Mouse (Mus musculus): ENCODE measurements around the gene Ksr1. TPM values are rescaled to one million over a fixed set of nuclear protein-coding genes. Genes with fewer than 3 reads are reported as not detected.

Gene Ksr1
- total RNA-seq, 2 experiments from 2014 or later = 94.1 to 106 TPM

DNA sequence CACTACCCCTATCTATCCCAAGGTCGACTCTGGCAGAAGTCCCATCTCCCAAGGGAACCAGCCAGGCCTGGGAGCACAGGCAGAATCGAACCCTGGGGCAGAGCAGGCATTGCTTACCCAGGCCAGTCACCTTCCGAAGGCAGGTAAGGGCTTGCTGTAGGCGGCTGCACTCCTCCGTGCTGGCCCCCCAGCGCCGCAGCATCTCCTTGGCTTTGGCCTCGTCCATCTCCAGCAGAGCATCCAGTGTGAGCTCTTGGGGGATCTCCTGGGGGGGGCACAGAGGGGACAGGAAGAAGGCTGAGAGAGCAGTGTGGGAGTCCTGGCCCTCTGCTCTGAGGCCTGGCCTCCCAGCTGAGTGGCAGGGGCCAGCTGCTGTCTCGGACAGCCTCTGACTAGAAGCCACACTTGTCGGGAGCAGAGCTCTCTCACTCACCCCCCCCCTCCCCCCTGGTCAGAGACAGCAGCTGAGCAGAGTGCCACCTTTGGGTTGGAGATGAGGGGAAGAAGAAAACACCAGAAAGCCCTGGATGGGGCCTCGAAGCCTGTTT is 99.0 kb downstream of the Ksr1 start:
- no peak for DNase-seq (ENCODE audit: low spot score in 2 of 2)

DNA sequence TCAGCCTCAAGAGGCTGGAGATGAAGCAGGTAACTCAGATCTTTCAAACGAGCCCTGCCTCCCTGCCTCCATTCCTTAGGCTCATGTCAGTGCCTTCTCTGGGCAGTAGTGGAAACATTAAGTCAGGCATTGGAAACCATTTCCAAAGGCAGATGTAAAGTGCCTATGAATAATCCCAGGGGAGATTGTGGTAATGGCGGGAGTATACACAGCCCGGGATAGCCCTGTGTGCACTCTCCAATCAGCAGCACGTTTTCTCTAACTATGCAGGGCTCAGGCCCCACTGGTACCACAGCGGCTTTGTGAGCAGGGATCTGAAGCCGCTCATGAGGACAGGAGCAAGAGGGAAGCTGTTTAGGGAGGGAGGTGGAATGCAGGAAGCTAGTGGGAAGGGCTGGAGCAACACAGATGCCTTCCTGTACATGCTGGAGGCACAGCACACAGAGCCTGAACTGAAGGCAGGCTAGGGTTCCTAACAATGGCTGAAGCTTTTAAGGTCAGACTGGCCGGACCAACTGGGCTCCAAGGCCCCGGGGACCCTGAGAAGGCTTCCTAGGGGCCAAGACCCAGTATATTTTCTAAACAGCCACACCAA is 99.5 kb downstream of the Ksr1 start:
- no peak for DNase-seq (ENCODE audit: low spot score in 2 of 2)

DNA sequence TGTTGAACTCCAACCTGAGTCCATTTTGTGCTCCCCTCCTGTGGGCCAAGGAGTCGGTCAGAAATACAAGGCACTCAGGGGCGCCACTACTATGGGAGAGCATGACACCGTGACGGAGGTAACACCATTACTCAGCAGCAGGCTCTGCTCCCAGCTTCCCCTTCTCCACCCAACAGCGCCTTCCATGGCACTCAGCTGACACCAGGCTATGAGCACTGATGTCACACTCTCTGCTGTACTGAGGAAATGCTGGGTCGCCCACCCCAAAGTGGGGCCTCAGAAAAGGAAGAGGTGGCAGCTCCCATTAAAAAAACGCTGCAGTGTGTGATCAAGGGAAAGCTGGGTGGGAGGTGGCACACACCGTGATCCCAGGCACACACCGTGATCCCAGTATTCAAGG is 101.0 kb downstream of the Ksr1 start:
- no peak for DNase-seq (ENCODE audit: low spot score in 2 of 2)

DNA sequence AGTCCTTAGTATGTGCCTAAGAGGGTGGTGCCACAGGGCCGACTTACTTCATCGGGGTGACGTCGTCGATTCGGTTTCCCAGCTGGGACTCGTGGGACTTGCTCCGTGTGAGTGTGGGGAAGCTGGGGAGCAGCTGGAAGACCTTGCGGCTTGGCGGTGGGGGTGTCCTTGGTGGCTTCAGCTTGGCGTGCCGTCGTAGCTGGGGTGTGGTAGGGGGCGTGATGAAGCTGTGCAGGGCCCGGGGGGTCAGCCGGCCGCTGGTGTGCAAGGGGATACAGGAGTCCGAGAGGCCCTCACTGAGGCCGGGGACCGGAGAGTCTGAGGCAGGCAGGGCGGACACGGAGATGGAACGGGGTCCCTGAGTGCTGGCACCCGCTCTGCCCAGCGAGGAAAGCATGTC is 101.4 kb downstream of the Ksr1 start:
- DNase-seq (ENCODE audit: low spot score in 2 of 2) = no peak

DNA sequence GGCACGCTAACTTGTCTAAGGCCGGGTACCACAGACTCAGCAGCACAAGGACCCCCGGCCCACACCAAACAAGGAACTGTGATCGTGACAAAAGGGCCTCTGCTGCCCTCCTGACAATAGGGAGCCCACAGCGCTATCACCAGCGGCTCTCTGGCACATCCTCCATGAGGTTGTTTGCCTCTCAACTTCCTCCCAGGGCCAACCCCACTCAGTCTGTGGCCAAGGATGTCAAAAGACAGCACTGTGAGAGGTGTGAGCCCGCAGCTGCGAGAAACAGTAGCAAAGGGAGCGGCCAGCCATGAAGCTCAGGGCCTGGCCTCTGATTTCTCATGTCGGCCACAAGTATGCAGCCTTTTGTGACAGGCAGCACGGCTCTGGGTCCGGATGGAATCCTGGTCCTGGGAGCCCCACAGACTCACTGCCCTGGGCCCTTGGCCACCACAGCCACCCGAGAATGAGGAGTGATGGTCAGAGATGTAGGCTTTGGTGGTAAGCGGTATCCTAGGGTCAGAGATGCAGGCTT is 104.2 kb downstream of the Ksr1 start:
- DNase-seq (ENCODE audit: low spot score in 2 of 2) = no peak

DNA sequence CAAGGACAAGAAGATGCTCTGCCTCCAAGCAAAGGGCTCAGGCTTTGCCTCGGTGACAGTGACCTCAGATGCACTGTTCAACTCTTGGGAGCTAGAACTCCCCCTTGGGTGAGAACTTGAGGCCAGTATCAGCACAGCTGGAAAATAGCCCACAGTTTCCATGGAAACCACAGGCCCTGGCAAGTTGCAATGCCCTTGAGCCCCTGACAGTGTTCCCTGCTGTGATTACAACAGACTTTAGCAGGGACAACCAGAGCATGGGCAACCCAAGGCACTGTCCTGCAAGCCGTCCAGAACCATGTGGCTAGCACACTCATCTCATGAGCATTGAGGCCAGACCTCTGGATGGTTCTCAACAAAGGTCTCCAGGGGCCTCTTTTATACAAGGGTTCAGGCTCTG is 106.7 kb downstream of the Ksr1 start:
- DNase-seq (ENCODE audit: low spot score in 2 of 2) = peak; percentile 41 to 43

DNA sequence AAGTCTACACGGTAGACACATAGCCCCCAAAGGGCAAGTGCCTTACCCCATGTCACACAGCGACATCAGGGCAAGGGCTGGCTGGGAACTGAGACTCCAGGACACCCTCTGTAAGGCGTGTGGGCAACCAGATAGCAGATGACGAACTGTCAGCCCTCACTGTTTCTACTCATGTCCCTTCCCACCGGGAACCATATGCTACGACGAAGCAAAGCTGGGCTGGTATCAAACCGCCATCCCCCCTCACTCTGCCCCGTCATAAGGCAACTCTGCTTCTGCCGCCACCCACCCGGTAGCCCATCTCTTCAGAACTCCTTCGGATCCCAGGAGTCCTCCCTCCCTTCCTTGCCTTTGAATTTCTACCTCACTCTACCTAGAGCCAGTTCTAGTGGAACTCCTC is 108.7 kb downstream of the Ksr1 start:
- DNase-seq (ENCODE audit: low spot score in 2 of 2) = no peak

DNA sequence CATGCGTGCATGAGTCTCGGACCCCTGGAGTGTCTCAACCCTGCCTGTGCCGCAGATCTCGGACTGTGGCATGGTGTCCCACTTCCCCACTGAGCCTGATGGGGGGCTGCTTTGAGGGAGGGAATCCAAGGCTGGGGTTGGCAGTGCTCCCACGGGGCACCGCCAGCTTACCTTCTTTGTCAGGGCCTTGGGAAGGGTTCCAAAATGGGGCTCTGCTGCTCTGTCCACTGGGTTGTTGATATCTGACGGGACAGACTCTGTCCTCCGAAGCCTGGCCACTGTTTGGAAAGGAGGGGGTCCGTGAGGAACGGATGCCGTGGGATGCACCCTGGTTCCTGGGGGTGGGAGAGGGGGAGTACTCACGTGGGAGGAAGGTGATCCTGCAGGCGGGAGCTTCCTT is 109.9 kb downstream of the Ksr1 start:
- DNase-seq (ENCODE audit: low spot score in 2 of 2) = no peak

DNA sequence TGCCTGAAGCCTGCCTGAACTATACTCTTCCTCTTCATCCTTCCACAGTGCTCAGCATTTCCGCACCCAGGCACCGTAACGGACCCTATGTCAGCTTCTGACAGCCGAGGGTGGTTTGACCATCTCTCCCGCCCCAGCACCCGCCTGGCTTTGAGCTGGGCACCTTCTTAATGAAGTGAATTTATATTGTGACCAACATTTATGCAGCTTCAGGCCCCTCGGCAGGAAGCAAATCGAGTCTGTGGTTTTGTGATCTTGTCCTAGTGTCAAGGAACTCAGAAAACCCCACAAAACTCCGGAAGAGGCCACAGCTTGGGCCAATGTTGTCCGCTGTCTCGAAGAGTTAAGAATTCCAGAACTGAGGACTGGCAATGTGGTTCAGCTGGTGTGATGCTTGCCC is 112.6 kb downstream of the Ksr1 start:
- DNase-seq (ENCODE audit: low spot score in 2 of 2) = no peak

DNA sequence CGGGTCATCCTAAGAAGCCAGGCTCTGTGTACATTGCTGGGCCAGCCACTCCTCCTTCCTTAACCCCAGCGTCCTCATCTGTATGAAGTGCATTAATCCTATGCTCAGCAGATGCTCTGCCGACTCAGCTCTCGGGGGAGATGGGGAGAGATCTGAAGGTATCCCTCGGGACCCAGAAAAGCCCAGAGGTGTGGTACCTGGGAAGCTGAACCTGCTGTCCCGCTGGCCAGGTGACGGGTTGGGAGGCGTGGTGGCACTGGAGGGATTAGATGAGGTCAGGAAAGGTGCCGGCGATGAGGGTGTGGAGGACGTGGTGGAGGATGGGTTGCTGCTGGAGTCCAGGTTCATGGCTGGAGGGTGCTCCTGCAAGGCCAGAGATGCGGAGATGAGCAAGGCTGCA is 113.2 kb downstream of the Ksr1 start:
- DNase-seq (ENCODE audit: low spot score in 2 of 2) = no peak

DNA sequence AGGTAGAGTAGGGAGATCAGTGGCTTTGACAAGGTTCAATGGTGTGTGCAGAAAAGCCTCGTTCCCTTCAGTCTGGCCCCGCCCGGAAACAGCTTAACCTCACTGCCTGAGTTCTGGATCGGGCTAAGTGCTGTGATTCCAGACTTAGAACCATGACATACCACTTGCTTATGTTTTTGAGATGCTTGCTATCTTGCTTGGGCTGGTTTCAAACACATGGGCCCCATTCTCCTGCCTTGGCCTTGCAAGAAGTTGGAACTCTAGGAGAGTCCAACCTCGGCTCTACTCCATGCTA is 114.8 kb downstream of the Ksr1 start:
- DNase-seq (ENCODE audit: low spot score in 2 of 2) = no peak

DNA sequence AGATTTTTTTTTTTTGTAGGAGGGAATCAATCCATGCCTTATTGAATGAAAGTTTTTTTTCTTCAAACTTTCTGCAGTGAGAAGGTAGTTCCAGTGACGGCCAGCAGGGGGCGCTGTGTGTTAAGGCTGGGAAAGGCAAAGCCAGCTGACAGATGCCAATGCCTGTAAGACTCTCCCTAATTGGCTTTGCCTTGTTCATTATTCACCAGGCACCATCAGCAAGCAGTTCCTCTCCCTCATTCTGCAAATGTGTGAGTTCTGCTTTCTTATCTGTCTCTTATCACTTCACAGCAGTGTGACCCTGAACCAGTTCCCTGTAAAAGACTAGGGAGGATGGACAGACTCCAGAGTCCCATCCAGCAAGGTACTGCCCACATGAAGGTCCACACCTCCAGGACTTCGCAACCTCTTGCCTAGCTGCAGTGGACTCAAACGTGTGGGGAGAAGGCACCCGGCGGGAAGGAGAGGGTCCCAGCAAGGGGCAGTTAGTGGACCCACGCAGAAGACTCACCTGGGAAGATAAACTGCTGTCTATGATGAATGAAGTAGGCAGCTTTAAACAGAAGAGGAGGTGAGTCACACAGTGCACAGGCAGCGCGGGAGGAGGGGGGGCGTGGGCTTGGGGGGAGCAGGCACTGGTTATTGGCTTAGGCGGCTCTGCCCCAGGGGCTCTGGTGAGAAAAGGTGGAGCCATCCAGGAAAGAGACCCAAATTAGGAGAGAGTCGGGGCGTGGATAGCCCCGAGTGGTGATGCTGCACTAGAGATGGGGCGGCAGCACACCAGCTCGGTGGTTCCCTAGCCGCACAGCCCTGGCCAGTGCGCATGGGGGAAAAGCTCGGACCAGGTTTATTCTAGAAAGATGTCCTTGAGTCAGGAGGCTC is 115.4 kb downstream of the Ksr1 start:
- DNase-seq (ENCODE audit: low spot score in 2 of 2) = peak; percentile 94 to 95

DNA sequence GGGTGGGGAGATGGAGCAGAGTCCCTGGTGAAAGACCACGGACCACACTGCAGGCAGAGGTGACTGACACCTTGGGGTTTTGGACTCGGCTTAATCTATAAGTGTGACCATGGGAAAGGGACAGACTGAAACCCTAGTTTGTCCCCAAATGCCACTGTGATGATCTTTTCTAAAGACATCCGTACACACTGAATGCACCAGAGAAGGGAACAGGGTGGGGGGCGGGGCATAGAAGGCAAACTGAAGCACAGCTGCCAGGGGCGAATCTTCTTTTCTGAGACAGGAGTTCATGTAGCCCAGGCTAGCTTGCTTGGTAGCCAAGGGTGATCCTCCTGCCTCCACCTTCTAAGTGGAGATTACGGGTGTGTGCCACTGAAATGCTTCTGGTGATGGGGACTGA is 122.5 kb downstream of the Ksr1 start:
- no peak for DNase-seq (ENCODE audit: low spot score in 2 of 2)

DNA sequence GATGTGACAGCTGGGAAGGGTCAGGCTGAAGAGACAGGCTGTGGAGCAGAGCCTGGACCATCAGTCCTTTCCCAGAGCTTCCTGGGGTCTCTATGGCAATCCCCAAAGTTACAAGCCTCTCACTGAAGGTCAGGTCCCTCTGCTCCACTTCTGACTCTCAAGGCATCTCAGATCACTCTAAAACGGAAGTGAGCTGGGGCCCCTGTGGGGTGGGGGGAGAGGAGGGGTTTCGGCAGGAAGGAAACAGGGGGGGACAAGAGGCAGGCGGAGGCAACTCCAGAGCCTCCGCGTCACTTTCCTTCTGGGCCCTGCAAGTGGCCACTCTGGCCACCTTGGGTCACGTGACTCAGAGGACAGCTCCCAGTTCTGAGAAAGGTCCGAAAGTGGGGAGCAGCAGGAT is 122.9 kb downstream of the Ksr1 start:
- DNase-seq (ENCODE audit: low spot score in 2 of 2) = no peak

DNA sequence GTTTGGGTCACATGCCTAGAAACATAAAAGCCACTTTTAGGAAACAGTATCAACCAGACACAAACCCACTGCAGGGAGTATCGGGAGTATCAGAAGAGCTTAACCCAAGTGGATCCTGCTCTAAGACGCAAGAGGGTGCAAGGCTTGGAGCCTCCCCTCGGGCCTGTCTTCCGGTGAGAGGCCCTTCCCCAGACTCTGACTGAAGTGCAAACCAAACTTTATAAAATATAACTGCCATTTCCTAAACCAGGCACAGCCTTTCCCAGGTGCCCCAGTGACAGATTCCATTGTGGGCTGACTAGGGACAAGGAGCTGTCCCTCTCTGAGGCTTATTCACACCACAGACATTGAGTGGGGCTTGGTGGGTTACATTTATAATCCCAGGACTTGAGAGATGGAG is 123.4 kb downstream of the Ksr1 start:
- DNase-seq (ENCODE audit: low spot score in 2 of 2) = no peak

DNA sequence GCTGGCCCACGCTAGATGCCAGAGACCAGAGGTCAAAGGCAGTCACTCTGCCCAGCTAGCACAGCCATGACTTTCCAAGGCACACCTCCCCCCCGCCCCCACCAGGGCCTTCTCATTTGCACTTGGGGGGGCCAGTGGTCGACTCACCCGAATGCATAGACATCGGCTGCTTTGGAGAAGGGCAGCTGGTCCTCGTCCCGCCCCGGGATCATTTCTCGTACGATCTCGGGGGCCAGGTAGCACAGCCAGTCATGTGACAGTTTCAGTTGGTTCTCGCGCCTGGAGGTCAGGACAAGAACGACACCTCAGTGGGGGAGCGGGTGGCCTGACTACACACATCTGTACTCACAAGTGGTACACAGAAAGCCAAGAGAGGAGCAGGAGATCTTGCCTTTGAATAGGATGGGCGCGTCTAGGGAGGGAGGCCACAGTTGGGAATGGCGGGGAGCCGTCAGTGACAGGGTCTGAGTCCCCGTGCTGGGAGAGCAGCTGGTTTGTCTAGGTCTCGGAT is 125.6 kb downstream of the Ksr1 start:
- peak in 1 of 2 experiments; percentile 9 for DNase-seq (ENCODE audit: low spot score in 2 of 2)

DNA sequence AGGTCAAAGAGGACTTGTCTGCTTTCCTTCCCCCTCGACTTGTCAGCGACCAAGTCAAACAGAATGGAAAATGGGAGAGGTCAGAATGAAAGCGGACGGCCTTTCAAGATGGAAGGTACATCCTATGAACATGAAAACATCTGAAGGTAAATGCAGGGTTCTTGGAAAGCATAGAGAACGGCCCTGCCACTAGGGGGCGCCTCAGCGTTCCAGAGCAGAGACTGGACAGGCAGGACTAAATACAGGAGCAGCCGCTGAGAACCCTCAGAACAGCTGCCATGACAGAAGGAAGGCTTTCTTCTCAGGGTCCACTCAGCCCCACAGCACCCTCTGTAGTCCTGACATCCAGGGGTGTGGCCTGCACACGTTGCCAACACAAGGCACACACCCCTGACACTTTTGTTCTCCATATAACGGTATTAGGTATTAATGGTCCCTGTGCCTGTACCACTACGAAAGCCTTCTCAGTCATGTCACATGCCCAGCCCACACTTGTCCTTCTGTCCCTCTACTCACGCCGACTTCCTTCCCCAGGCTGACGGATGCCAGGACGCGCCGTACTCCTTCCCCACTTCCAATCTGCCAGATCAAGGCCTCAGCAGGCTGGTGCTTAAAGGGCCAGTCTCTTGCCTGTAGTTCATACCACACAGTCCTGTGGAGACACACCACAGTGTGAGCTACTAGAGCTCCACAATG is 126.2 kb downstream of the Ksr1 start:
- peak in 1 of 2 experiments; percentile 46 for DNase-seq (ENCODE audit: low spot score in 2 of 2)

DNA sequence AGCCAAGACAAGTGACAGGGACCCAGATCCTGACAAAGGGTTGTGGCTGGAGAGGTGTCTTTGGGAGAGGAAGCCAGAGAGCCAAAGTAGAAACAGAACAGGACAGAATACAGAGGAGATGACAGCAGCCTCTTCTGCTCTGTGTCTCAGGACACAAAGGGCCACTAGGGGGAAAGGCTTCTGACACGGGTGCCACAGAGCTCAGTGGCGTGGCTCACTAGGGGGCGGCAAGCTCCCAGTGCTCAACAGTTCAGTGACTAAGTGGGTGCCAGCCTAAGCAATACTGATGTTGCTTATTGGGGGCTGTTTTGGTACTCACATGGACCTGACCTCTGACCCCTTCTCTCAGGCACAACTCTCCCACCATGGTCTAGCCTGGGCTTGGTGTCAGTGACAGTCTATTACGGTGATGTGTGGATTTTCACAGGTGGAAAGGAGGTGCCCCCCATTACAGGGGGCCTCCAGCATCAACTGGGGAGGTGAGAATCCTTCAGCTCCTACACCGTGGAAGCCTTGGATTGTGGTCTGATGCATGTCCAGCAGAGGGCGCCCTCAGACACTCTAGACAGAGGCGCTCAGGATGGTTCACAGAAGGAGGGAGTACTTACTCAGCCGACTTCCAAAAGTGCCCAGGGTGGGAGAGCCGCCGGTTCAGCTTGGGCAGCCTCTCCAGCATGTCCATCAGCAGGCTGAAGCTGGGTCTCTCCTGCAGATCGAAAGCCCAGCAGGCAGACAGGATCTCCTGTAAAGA is 127.1 kb downstream of the Ksr1 start:
- DNase-seq (ENCODE audit: low spot score in 2 of 2) = peak; percentile 77 to 80

DNA sequence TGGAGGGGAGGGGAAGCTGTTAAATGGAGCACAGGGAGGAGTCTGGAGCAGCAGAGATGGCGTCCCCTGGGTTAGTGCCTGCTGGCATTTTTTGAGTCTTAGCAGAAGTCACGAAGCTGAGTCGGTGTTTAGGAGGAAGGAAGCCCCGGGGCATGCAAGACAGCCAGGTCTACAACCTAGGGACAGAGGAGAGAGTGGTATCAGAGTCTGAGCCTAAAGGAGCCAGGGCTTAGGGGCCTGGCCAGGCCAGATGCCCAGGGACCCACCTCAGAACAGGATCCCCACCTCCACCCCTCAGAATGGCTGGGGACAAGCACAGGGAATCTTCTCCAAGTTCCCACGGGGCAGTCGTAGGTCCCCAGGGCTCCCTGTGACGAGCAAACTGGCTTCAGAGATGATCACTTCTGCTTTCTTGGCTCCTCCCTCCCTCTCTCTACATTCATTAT is 129.0 kb downstream of the Ksr1 start:
- no peak for DNase-seq (ENCODE audit: low spot score in 2 of 2)

DNA sequence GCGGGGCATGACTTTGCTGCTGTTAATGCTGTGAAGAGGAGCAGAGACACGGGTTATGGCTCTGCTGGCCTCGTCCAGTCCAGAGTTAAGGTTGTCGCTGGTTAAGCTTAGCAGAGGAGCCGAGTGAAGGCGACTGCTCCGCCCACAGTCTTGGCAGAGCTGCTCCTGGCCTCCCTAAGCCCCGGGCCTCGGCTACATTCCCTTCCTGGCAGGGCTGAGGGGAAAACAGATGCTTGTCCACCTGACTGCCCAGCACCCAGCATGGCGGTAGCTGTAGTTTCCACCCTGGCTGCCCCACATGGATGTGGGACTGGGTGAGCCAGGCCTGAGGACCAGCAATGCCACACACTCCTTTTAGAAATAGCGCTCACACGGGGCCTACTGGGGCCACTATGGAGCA is 130.0 kb downstream of the Ksr1 start:
- no peak for DNase-seq (ENCODE audit: low spot score in 2 of 2)

DNA sequence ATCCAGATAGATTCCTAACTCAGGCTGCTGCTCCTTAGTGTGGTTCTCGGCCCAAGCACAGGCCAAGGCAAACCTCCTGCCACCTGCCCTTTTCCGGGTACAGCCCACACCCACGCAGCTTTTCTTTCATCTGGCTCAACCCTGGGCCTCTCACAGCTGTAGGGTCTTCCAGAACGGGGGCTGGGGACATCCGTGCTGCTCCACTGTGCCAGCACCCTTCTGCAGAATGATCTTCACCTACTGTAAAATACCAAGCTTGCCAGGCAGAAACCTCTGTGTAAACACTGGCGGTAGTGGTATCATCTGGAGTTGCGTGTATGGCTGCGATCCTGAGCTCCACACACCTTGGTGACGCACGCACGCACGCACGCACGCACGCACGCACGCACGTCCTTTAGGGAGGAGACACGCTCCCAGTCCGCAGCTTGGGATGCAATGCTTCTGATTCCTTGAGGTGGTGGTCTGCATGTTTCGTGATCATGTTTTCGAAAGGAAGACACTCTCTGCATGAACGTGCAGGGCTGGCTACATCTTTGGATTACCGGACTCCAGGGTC is 130.5 kb downstream of the Ksr1 start:
- peak in 1 of 2 experiments; percentile 3 for DNase-seq (ENCODE audit: low spot score in 2 of 2)
